Mouse (Mus musculus): ENCODE measurements around the gene Ndufs1.

DNA sequence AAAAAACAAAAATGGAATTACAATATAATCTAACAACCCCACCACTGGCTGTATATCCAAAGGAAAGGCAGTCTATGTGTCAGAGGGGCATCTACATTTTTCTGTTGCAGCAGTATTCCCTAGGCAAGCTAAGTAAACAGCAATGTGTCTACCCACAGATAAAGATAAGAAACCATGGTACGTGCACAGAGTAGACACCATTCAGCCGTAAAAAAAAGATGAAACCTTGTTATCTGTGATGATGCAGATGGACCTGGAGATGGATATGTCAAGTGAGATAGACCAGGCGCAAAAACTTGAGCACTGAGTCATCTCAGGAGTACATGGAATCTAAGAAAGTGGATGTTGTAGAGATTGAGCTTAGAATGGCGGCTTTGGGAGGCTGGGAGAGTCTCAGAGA is 48.4 kb upstream of the Ndufs1 start:
- TF ChIP-seq CTCF (IDR thresholded peaks at IDR 0.05; ENCODE audit: extremely low read depth, insufficient read depth, low read length) (no peak), POLR2A (IDR thresholded peaks at IDR 0.05; ENCODE audit: extremely low read depth, insufficient read depth, low read length) (no peak)
